Mouse (Mus musculus) embryonic facial prominence, embryonic 10.5 days (tissue): ENCODE results near the gene Eras. TPM values are rescaled to one million over a fixed set of nuclear protein-coding genes. Genes with fewer than 3 reads are reported as not detected.
"Not testable (repeated sequence)": the region's sequence is repeated elsewhere in the genome, so short reads cannot be mapped to it uniquely, and the experiment has no call there.

ENCODE experiments used
- DNase-seq: peaks from one replicate; pipeline ENCODE4 v3.0.0-alpha.2; 2017; ENCODE audit warnings: low spot score
- H3K27ac ChIP-seq: fragments of 300-500 bp; sonication (generic); replicated peaks from 2 replicates; pipeline ENCODE4 v1.5.1; 2016; ENCODE audit warnings: mild to moderate bottlenecking
- H3K27me3 ChIP-seq: fragments of 300-500 bp; sonication (generic); replicated peaks from 2 replicates; pipeline ENCODE4 v1.6.1; 2016; ENCODE audit warnings: low read depth, mild to moderate bottlenecking; ENCODE audit not compliant: poor library complexity, severe bottlenecking
- H3K36me3 ChIP-seq: fragments of 300-500 bp; sonication (generic); replicated peaks from 2 replicates; pipeline ENCODE4 v1.6.1; 2016; ENCODE audit warnings: mild to moderate bottlenecking, moderate library complexity
- H3K4me1 ChIP-seq: fragments of 300-500 bp; sonication (generic); 2 replicates; pipeline ENCODE4 v1.6.1; 2016
- H3K4me3 ChIP-seq: fragments of 300-500 bp; sonication (generic); 2 replicates; pipeline ENCODE4 v1.5.1; 2016; ENCODE audit warnings: mild to moderate bottlenecking, moderate library complexity
- H3K9me3 ChIP-seq: fragments of 300-500 bp; sonication (generic); 2 replicates; pipeline ENCODE4 v1.6.1; 2016; ENCODE audit warnings: mild to moderate bottlenecking
- WGBS: fragments of 180-500 bp; shearing (Covaris S2); methylation state at CpG from one replicate; pipeline ENCODE4 v1.1.7; 2016; 5-methylcytosine and 5-hydroxymethylcytosine counted together
- polyA plus RNA-seq: library from polyadenylated mRNA; unstranded; fragments of >200 nt; fragmentation: Nextera tagmentation; extraction: Ambion mirVana; gene quantifications from 2 replicates; pipeline ENCODE4 v1.2.1, GENCODE M21; 2016

The Eras gene
- polyA plus RNA-seq, 1 experiment from 2014 or later, result not detected

DNA sequence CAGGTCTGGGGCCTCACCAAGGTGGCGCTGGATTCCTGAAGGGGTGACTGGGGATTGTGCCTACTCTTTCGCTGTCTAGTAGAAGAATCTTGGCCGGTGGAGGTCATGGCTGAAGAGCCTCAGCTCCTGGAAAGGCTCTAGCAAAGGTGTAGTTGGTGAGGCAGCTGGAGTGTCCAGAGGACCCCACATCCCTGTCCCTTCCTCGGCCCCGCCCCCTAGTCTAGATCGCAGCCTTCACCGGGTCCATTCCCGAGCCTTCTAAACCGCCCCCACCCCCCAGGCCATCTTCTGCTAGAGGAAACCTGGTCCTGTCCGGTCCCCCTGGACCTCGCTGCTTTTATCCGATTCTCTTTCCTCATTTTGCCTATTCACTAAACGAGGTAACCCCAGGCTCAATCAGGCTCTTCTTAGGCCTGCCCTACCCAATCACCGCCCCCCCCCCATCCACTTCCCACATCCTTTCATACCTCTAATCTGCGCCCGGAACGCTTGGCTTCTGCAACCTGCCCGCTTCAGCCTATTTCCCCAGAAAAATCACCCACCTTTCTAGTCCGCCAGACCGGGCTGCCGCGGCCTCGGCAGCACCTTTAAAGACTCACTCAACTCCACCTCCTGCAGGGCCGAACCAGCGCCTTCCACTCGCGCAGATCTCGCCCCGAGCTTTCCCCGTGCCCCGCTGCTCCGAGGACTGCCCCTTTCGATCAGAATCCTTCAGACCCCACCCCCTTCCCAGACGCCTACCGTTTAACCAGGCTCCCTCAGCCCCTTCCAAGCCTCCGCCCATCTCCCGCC is 18.9 kb upstream of the Eras start, which contains the start of gene Hdac6:
Gene Hdac6 (minus strand): TSS at position 782 of the 792 bp plus-strand sequence.
- Histone ChIP-seq H3K27me3 (no peaks in the 10 kb centered on the region), H3K9me3 (peaks cover 4% of the 10 kb centered on the region; the same call in 1 of the 2 replicates), H3K4me1 (peaks cover 5% of the 10 kb centered on the region), H3K27ac (peak within 1 kb of the TSS; percentile 84), H3K36me3 (peaks cover 4% of the 10 kb centered on the region; the same call in 1 of the 2 replicates), H3K4me3 (peak within 1 kb of the TSS; percentile 62)
- WGBS, result 18% methylated on average over 36 of the region's 37 CpGs
- peak; percentile 9 for DNase-seq

DNA sequence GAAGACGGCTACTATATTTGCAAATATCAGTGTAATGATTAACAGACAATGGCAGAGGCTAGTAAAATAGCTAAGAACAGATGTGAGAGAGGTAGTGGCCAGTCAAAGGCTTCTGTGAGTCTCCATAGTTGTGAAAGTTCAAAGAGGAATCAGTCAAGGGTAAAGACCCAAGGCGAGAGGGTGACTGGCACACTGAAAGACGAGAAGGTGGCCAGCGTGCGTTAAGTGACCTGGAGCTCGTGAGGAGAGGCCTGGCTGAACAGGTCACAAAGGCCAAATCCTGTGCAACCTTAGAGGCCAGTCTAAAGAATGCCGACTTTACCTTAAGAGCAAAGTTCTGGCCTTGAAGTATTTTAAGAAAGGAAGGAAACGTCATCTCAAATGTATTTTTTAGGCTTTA is 17.2 kb upstream of the Eras start:
- Histone ChIP-seq H3K27ac (no peak overlapping the region), H3K36me3 (peaks cover 7% of the 10 kb centered on the region; the same call in 1 of the 2 replicates), H3K4me3 (no peak overlapping the region), H3K27me3 (no peaks in the 10 kb centered on the region), H3K9me3 (peaks cover 3% of the 10 kb centered on the region; the same call in 1 of the 2 replicates), H3K4me1 (peaks cover 5% of the 10 kb centered on the region)
- 62% methylated on average over 8 of the region's 8 CpGs for WGBS
- DNase-seq, result no peak

DNA sequence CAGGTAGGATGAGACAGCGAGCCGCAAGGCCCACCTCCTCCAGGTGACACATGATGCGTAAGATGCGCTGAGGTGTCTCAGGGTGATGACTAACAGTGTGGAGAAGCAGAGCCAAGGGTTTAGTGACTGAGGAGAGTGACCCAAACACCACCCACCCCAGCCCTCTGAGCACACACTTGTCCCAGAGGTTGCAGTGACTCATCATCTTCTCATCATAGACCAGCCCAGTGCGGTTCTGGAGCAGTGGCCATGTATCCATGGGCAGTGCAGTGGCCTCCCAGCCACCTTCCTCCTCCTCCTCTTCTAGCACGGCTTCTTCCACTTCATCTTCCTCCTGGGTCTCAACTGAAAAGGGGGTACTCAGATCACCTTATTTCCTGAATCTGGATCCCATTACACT is 9.3 kb upstream of the Eras start:
- Histone ChIP-seq H3K36me3 (peaks cover 63% of the 10 kb centered on the region), H3K9me3 (peaks cover 10% of the 10 kb centered on the region; the same call in 1 of the 2 replicates), H3K27me3 (no peaks in the 10 kb centered on the region), H3K4me3 (no peak overlapping the region), H3K4me1 (no peaks in the 10 kb centered on the region), H3K27ac (no peak overlapping the region)
- 91% methylated on average over 6 of the region's 6 CpGs for WGBS
- no peak for DNase-seq

DNA sequence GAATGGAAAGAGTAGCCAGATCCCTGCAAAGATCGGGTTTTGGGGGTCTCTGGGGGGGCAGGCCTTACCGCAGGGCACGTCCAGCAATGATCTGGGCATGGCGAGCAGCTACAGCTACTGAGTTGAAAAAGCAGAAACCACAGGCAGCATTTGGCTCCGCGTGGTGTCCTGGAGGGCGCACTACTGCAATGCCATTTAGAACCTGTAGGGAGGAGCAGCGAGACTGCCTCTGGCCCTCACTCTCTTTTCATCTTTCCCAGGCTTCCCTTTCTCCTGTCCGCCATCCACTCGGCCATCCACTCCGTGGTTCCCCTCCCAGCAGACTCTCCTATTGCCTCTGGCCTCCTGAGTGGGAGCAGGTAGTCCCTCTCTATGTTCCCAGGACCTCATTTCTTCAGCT is 8.5 kb upstream of the Eras start:
- H3K4me3 ChIP-seq, result no peak overlapping the region
- H3K36me3 ChIP-seq, result peaks cover 70% of the 10 kb centered on the region
- peaks cover 10% of the 10 kb centered on the region; the same call in 1 of the 2 replicates for H3K9me3 ChIP-seq
- no peak overlapping the region for H3K27ac ChIP-seq
- H3K4me1 ChIP-seq, result no peaks in the 10 kb centered on the region
- 54% methylated on average over 11 of the region's 11 CpGs for WGBS
- H3K27me3 ChIP-seq, result no peaks in the 10 kb centered on the region
- DNase-seq, result no peak

DNA sequence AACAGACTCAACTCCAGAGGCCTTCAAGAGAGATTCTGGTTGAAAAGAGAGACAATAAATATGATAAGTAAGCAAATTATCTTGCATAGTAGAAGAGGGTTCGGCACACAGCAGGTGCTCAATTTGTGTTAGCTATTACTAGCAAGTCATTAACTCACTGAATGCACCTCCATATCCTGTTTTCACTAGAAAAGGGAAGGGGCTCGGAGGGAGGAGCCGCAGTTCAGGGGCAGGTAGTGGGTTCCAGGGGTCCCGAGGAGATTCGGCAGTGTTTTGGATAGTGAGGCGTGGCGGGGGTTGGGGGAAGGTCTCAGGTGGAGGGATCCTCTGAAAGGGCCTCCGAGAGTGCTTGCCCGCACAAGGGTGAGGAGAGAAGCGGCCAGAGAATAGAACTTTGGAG is 1.3 kb downstream of the Eras start:
- DNase-seq, result no peak
- peaks cover 32% of the 10 kb centered on the region for H3K36me3 ChIP-seq
- 22% methylated on average over 10 of the region's 10 CpGs for WGBS
- no peak overlapping the region for H3K27ac ChIP-seq
- H3K27me3 ChIP-seq, result peaks cover 76% of the 10 kb centered on the region
- H3K4me3 ChIP-seq, result no peak overlapping the region
- H3K9me3 ChIP-seq, result peaks cover 7% of the 10 kb centered on the region; the same call in 1 of the 2 replicates
- peaks cover 14% of the 10 kb centered on the region for H3K4me1 ChIP-seq

DNA sequence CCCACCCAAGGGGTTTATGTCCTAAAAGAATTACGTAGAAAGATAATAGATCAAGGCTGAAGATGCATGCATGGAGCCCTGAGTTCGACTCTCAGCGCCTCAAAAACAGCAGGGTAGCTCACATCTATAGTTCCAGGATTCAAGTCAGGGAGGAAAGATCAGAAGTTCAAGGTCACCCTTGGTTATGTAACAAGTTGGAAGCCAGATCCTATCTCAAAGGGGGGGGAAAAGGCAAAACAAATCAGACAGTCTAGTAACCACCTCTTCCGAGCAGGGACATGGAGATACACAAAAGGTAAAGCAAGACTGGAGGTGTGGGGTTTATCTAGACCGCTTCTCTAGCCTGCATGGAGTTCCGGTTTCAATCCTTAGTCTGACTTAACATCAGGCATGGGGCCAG is 2.1 kb downstream of the Eras start:
- Histone ChIP-seq H3K9me3 (peaks cover 7% of the 10 kb centered on the region; the same call in 1 of the 2 replicates), H3K36me3 (peaks cover 24% of the 10 kb centered on the region), H3K4me1 (peaks cover 17% of the 10 kb centered on the region), H3K27ac (no peak overlapping the region), H3K4me3 (no peak overlapping the region), H3K27me3 (peaks cover 85% of the 10 kb centered on the region)
- 77% methylated on average over 6 of the region's 6 CpGs for WGBS
- no peak for DNase-seq

DNA sequence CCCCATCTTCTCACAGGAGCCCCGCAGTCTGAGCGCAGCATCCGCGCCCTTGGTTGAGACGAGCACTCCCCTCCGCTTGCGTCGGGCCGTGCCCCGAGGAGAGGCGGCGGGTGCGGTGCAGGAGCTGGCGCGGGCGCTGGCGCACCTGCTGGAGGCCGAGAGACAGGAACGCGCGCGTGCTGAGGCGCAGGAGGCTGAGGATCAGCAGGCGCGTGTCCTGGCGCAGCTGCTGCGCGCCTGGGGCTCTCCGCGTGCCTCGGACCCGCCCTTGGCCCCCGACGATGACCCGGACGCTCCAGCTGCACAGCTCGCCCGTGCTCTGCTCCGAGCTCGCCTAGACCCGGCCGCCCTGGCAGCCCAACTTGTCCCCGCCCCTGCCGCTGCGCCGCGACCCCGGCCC is 6.4 kb downstream of the Eras start:
- Histone ChIP-seq H3K27me3 (peaks cover 88% of the 10 kb centered on the region), H3K4me3 (peak overlapping the region; percentile 46), H3K27ac (no peak overlapping the region), H3K4me1 (peaks cover 16% of the 10 kb centered on the region), H3K36me3 (no peaks in the 10 kb centered on the region), H3K9me3 (peaks cover 9% of the 10 kb centered on the region; the same call in 1 of the 2 replicates)
- WGBS, result 15% methylated on average over 48 of the region's 48 CpGs
- DNase-seq, result peak; percentile 42

DNA sequence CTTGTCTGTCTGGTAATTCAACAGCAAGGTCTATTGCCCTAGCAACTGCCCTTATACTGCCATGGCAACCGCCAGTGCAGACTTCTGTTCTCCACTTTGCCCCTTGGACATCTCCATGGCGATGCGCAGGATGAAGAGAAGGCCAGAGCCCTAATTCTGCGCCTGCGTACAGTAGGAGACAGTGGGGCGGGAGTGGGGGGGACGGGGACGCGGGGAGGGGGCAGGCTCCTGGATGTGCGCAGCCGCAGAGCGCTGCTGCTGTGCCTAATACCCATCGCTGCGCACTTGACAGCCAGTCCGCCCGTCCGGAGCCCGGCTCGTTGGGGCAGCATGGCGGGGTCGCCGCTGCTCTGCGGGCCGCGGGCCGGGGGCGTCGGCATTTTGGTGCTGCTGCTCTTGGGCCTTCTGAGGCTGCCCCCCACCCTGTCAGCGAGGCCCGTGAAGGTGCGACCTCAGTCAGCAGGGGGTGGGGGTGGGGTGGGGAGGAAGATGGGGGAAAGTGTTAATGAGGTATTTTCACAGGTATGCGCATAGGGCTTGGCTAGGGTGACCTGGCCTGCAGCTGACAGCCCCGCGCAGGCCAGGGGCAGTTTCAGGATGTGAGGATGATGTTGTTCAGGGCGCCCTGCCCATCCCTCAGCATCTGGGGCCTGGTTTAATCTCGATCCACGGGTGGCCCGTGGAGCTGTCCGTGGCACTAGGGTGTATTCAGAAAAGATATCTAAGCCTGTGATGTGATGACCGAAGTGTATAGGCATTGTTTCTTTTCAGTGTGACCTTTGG is 8.6 kb downstream of the Eras start, which contains the start of gene Pcsk1n:
Gene Pcsk1n (plus strand): TSS at position 222 of the 783 bp plus-strand sequence.
- Histone ChIP-seq H3K9me3 (peaks cover 9% of the 10 kb centered on the region; the same call in 1 of the 2 replicates), H3K4me1 (peaks cover 16% of the 10 kb centered on the region), H3K27me3 (peaks cover 66% of the 10 kb centered on the region), H3K36me3 (no peaks in the 10 kb centered on the region), H3K27ac (0 out of 2 replicates have a peak within 1 kb of the TSS, but pooled peaks have one; percentile 19), H3K4me3 (peak within 1 kb of the TSS; percentile 51)
- peak; percentile 67 for DNase-seq
- WGBS, result 12% methylated on average over 40 of the region's 40 CpGs

DNA sequence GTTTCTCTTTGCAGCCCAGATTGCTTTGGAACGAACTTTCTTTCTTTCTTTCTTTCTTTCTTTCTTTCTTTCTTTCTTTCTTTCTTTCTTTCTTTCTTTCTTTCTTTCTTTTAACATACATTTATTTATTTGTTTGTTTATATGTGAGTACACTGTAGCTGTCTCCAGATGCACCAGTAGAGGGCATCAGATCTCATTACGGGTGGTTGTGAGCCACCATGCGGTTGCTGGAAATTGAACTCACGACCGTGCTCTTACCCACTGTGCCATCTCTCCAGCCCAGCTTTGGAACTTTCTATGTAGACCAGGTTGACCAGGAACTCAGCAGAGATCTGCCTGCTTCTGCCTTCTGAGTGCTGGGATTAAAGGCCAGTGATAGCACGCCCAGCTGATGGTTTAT is 10.4 kb downstream of the Eras start:
- H3K4me1 ChIP-seq, result peaks cover 15% of the 10 kb centered on the region
- DNase-seq, H3K9me3 ChIP-seq, H3K27ac ChIP-seq, H3K36me3 ChIP-seq, H3K4me3 ChIP-seq: not testable (repeated sequence)
- 73% methylated on average over 6 of the region's 6 CpGs for WGBS
- H3K27me3 ChIP-seq, result peaks cover 47% of the 10 kb centered on the region

DNA sequence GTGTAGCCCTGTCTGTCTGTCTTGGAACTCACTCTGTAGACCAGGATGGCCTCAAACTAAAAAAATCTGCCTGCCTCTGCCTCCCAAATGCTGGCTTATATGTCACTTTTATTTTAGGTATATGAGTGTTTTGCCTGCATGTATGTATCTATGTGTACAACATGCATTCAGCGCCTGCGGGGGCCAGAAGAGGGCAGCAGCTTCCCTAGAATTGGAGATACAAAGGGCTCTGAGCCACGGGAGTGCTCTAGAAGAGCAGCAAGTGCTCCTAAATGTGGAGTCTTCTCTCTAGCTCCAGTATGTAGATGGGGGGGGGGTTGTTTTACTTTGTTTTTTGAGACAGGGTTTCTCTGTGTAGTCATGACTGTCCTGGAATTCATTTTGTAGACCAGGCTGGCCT is 12.7 kb downstream of the Eras start:
- peaks cover 24% of the 10 kb centered on the region for H3K27me3 ChIP-seq
- not testable (repeated sequence) for H3K4me3 ChIP-seq, DNase-seq, H3K9me3 ChIP-seq, H3K4me1 ChIP-seq, H3K27ac ChIP-seq, H3K36me3 ChIP-seq
- WGBS, result 20% methylated on average over 3 of the region's 3 CpGs

DNA sequence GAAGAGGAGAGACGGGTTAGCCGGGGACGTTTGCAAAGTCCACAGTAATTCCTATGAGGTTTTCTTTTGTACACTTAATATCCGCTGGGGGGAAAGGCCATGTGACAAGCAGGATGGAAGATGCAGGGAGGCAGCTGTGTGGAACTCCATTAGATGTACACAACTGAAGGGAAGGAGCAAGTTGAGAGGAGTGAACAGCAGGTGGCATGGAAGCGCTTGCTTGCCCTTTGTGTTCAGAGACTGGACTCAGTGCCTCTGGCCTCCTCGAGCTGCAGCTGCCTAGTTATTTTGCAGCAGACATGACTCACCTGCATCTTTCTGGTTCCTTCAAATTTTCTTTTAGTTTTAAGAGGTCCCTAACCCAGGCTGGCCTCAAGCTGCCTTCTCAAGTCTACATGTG is 17.9 kb downstream of the Eras start:
- peaks cover 21% of the 10 kb centered on the region for H3K36me3 ChIP-seq
- DNase-seq, result no peak

DNA sequence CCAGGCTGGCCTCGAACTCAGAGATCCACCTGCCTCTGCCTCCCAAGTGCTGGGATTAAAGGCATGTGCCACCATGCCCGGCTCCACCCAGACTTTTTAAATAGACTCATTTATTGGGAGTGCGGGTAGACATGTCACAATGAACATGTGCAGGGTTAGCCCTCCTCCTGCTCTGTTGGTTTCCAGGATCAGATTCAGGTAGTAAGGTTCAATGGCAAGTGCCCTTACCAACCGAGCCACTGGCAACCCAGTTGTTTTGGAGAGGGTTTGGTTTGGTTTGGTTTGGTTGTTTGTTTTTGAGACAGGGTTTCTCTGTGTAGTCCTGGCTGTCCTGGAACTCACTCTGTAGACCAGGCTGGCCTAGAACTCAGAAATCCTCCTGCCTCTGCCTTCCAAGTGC is 19.2 kb downstream of the Eras start, which contains the start of gene Gm10490:
Gene Gm10490 (plus strand): TSS at position 301 of the 400 bp plus-strand sequence.
- H3K9me3 ChIP-seq, H3K4me3 ChIP-seq, DNase-seq, H3K27me3 ChIP-seq, H3K27ac ChIP-seq, H3K4me1 ChIP-seq: not testable (repeated sequence)
- 89% methylated on average over 4 of the region's 4 CpGs for WGBS
- H3K36me3 ChIP-seq, result peaks cover 25% of the 10 kb centered on the region

More for the DNA sequence above, 17.9 kb downstream of the Eras start:
- Histone ChIP-seq H3K9me3 (peaks cover 6% of the 10 kb centered on the region; the same call in 1 of the 2 replicates), H3K27me3 (no peaks in the 10 kb centered on the region), H3K4me3 (no peak overlapping the region), H3K27ac (no peak overlapping the region), H3K4me1 (no peaks in the 10 kb centered on the region)
- WGBS, result 62% methylated on average over 6 of the region's 6 CpGs
